Mouse (Mus musculus): ENCODE results near the gene Coil. TPM values are rescaled to one million over a fixed set of nuclear protein-coding genes. Genes with fewer than 3 reads are reported as not detected.

The Coil gene
- total RNA-seq, 2 experiments from 2014 or later = 4.1 to 4.2 TPM

DNA sequence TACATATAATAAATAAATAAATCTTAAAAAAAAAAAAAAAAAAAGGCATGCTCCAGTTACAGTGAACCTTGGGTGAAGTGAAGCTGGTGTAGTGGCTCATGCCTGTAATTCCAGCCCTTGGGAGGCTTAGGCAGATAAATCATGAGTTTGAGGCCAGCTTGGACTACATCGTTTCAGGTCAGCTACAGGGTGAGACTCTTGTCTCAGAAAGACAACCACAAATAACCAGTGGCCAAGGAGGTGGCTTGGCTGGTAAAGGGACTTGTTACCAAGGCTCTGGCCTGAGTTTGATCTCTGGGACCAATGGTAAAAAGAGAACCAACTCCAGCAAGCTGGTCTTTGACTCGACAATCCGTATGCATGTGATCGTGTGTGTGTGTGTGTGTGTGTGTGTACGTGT is 32.0 kb downstream of the Coil start:
- no peak for DNase-seq
- intact Hi-C loops (cut with DNase I; ENCODE audit: low total_unique reads) = no loop called here

DNA sequence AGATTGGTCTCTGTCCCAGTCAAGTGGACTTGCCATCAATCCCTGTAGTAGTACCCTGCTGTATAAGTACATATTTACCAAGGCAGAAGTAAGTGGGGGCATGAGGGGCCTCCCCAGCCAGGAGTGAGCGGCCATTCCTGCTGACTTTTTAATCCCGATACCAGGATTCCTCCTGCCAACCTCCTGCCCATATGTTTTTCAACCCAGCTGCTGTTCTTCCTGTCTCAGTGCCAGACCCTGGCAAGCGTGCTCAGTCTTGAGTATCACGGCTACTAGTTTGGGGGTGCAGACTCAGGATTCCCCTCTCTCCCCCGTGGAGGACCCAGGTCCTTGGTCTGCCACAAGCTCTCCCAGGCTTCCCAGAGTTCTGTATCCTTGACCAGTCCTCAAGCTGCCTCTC is 32.6 kb downstream of the Coil start:
- no peak for DNase-seq
- intact Hi-C loops (cut with DNase I; ENCODE audit: low total_unique reads) = no loop called here

DNA sequence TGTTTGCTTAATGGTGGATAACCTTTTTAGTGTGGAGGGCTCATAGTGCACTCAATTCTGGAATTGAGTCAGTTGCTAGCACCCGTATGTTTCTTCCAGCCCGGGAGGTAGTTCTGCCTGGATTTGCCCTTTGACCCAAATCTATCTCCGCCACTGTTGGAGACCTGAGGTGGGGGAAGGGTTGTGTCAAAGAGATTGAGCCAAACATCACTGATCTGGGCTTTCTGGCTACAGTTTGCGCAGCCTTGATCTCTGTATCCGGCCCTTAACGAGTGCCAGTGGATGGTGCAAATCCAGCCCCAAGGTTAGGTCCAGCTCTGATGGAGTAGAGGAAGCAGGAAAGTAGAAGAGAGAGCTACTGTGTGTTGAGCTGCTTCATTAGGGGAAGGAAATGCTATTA is 33.0 kb downstream of the Coil start:
- no peak for DNase-seq
- intact Hi-C loops (cut with DNase I; ENCODE audit: low total_unique reads) = no loop called here

DNA sequence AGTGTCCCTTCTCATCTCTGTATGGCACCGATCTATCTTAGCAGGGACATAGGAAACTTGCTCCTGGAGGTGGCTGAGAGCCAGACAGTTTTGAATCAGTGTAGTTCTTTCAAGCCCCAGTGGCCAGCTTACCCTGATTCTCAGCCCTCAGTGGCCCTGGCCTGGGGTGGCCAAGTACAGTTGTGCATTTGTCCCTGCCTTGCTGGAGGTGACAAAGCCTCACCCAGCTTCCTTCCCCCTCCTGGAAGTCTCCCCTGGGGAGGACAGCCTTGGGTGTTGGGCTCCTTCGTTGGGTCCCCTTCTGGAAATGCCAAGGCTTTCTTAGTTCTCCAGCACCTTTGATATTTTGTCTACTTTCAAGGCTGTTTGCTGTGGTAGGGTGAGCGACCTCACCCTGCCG is 33.7 kb downstream of the Coil start:
- intact Hi-C loops (cut with DNase I; ENCODE audit: low total_unique reads) = no loop called here
- no peak for DNase-seq

DNA sequence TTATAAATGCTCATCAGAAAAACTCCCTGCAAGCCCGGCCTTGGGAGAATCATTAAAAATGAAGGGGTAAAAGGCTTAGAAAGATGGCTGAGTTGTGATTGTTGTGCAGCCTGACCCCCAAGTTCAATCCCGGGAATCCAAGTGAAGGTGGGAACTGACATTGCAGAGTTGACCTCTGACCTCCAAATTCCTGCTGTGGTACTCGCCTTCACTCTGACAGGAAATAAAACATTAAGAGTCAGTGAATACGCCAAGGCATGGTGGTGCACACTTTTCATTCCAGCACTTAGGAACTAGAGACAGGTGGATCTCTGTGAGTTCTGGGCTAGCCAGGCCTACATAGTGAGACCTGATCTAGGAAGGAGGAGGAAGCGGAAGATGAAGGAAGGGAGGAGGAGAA is 35.4 kb downstream of the Coil start:
- intact Hi-C loops (cut with DNase I; ENCODE audit: low total_unique reads) = no loop called here

DNA sequence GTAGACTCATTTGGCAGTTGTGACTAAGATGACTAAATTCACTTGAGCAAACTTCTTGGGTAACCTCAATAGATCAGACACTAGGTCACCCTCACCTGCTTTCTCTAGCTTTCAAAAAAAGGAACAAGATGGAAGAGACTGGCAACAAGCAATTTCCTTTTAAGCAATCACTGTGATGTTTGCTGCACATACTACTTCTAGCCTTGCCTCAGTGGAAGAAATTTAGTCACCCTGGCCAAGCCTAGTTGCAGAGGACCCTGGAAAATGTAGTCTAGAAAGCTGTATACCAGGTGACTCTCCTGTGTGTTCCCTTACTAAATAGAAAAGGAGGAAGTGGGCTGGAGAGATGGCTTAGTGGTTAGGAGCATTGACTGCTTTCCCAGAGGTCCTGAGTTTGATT is 36.4 kb downstream of the Coil start:
- DNase-seq = no peak
- intact Hi-C loops (cut with DNase I; ENCODE audit: low total_unique reads) = no loop called here

More for the DNA sequence above, 35.4 kb downstream of the Coil start:
- no peak for DNase-seq

DNA sequence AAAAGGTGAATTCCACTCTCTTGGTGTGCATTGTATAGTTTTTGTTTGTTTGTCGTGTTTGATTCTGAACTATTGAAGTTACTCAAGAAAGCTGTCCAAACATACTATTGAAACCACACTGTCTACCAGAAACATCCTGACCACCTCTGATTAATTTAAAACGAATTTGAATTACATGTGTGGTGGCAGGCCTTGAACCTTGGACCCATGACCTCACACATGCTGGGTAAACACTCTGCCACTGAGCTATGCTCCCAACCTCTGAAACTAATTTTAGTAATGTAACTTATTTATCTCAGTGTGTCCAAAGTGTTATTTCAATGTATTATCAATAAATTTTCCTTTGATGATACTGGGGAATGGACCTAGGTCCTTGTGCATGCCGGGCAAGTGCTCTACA is 37.5 kb downstream of the Coil start:
- DNase-seq = no peak
- intact Hi-C loops (cut with DNase I; ENCODE audit: low total_unique reads) = no loop called here

DNA sequence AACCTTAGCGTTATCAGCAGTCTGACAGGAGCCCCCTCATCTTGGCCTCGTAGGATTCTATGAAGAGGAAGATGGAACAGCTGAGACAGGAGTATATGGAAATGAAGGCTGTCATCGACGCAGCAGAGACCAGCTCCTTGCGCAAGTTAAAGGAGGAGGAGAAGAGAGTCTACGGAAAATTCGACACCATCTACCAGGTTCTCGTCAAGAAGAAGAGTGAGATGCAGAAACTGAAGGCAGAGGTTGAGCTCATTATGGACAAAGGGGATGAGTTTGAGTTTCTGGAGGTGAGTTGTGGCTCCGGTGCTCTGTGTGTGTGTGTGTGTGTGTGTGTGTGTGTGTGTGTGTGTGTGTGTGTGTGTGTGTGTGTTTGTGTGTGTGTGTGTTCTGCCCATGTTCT is 39.0 kb downstream of the Coil start:
- intact Hi-C loops (cut with DNase I; ENCODE audit: low total_unique reads) = no loop called here
- no peak for DNase-seq

DNA sequence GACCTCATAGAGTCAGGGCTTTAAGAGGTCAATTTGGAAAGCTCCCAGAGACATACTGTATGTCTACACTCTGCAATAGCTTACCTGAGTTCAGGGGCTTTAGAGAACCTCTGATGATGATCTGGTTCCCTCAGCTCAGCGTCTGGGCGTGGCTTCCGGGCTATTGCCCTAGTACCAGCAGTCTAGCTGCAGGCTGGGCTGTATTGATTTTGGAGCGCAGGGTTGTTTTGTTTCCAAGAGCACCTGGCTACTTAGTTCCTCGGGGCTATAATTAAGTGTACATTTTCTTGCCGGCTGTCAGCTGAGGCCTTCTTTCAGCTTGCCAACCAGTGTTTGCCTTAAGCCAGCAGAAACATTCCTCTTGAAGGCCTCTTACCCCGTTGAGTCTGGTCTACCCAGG is 39.4 kb downstream of the Coil start:
- DNase-seq = no peak
- intact Hi-C loops (cut with DNase I; ENCODE audit: low total_unique reads) = no loop called here

DNA sequence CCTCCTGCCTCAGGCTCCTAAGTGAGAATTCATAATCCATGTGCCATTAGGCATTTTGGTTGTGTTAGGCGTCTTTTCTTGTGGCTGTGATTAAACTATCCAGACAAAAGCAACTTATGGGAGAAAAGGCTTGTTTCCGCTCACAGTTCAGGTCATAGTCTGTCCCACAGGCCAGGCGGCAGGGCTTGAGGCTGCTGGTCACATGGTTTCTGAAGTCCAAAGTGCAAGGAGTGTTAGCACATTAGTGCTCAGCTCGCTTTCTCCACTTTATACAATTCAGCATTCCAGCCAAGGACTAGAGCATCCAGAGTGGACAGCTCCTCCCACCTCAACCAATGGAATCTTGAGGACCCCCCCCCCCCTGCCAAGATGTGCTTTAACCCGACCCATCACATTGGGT is 42.2 kb downstream of the Coil start:
- DNase-seq = no peak
- intact Hi-C loops (cut with DNase I; ENCODE audit: low total_unique reads) = no loop called here

DNA sequence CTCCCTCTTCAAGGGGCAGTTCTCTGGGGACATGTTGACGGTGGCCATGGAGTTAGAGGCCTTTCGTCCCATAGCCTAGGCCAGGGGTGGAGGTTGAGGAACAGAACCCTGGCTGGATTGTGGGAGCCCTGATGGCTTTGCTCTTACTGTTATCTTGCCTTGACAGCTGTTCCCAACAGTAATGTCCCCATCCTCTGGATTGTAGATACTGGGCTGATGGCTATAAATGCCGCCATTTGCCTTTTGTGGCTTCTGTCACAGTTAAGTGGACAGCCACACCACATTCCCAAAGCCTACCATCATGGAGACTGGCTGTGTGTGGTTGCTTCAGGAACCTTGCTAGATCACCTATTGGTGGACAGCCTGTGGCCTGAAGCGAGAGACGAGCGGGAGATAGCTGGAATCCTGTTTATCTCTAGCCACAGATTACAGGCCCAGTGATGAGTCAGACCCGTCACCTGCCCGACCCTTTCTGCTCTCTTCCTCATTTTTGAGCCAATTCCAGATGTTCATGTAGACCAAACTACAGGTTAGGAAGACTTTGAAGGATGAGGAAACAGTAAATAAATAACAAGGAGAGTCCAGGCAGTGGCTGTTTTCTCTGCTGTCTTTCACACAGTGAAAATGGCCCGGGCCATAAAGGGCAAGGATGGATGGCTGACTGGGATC is 47.6 kb downstream of the Coil start:
- intact Hi-C loops (cut with DNase I; ENCODE audit: low total_unique reads) = no loop called here
- DNase-seq = no peak

DNA sequence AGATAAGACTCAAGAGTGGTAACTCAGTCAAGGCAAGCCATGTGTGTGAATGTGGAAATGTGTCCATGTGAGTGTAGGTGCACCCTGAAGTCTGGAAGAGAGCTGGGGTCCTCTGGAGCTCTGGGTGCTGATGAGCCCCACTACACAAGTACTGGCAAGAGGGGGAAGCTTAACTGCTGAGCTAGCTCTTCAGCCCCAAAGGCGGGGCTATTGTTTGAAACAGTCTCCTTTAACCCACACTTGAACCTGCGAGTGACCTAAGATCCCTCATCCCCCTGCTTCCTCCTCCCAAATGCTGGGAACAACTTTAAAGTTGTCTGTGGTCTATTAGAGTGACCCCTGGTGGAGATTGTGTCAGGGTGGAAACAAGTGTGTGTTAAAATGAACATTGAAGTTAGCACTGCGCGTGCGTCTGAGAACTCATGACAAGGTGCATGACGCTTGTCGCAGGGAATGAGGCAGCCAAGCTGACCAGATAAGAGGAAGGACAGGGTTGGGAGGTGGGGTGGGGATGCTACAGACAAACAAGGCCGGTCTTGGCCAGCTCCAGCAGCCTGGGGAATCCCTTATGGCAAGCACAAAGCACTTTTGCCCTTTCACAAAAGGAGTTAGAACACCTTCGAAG is 50.7 kb downstream of the Coil start:
- no peak for DNase-seq
- intact Hi-C loops (cut with DNase I; ENCODE audit: low total_unique reads) = no loop called here

DNA sequence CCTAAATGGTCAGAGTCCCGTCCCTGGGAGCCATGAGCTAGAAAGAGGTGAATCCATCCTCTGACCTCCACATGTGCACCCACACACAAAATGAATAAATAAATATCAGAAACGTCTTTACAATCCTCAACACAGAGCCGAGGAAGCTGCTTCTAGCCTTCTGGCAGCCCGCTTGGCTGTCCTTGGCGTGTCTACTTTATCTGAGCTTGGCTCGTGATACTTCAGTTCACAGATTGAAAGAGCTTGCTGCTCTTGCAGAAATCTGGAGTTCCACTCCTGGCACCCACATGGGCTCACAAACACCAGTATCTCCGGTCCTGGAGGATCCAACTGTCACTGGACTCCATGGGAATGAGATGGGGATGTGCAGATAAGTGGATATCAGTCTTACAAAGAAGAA is 51.6 kb downstream of the Coil start:
- no peak for DNase-seq
- intact Hi-C loops (cut with DNase I; ENCODE audit: low total_unique reads) = no loop called here

DNA sequence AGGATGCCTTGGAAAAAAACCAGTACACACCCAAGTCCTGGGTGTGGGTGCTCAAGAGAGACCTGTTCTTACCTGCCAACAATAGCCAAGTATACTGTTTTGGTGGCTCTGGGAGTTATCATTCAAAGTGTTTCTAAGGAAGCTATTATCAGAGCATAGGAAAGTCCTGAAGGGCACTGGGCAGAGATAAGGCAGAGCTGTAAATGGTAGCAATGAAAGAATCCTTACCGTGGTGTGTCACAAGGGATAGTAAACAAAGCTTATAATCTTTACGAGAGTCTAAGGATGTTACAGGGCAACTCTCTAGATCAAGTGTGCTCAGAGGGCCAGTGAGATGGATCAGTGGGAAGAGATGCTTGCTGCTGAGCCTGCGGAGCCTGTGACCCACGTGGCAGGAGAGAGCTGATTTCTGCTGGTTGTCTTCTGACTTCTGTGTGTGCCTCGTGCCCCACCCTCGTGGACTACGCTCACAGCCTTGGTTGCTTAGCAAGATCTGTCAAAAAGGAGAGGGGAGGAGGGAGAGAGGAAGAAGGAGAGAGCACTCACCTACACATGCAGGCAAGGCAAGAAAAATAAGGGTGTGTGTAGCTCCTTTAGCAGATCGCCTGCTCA is 52.2 kb downstream of the Coil start:
- intact Hi-C loops (cut with DNase I; ENCODE audit: low total_unique reads) = no loop called here
- DNase-seq = no peak

DNA sequence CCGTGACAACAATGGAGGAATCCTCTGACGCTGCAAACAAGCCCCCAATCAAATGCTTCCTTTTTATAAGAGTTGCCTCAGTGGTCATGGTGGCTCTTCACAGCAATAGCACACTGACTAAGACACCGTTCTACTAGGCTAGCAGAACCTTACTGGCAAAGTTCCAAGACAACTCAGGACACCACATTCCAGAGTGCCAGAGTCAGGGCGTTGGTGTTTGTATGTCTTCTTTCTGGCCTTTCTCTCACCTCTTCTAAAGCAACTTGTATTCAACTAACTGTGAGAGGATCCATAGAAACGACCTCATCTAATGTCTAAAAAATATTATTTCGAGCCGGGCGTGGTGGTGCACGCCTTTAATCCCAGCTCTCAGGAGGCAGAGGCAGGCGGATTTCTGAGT is 53.4 kb downstream of the Coil start:
- intact Hi-C loops (cut with DNase I; ENCODE audit: low total_unique reads) = no loop called here
- DNase-seq = no peak

DNA sequence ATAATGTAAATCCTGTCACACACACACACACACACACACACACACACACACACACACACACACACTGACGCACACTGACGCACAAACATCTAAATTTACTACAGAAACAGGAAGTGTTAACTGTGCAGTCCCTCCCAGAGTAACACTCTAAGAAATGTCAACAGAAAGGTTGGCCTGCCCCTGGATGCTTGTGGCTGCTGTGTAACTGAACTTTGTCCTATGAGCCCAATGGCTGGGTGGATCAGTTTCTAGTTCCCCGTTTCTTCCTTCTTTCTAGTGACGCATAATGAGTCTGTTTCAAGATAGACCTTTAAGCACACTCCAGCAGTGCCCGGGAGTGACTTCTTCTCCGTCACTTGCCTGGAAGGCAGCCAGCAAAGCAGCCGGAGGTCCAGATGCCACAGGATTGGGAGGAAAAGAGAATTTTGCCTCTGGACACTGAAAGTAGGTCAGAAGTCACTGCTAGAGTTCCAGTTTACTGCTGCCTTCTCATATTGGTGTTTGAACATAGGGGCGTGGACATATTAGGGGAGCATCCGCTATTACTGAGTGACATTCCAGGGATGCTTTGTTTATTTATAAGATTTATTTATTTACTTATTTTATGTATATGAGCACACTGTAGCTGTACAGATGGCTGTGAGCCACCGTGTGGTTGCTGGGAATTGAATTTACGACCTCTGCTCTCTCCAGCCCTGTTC is 54.3 kb downstream of the Coil start:
- DNase-seq = peak; percentile 79
- intact Hi-C loops (cut with DNase I; ENCODE audit: low total_unique reads) = no loop called here

DNA sequence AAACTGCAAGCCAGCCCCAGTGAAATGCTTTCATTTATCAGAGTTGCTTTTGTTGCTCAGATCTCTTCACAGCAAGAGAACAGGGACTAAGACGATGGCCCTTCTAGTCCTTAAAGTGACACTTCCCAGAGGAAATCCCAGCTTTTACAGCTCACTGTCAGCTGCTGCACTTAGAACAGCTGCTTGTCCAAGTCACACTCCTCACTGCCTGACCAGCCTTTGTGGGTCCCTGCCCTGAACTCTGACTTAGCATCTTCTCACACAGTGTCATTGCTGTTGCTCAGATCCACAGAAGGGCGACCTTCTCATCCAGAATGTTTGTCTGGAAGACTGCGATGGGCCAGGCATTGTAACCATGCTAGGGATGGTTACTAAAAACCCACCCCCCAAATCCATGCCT is 55.6 kb downstream of the Coil start:
- no peak for DNase-seq
- intact Hi-C loops (cut with DNase I; ENCODE audit: low total_unique reads) = no loop called here

DNA sequence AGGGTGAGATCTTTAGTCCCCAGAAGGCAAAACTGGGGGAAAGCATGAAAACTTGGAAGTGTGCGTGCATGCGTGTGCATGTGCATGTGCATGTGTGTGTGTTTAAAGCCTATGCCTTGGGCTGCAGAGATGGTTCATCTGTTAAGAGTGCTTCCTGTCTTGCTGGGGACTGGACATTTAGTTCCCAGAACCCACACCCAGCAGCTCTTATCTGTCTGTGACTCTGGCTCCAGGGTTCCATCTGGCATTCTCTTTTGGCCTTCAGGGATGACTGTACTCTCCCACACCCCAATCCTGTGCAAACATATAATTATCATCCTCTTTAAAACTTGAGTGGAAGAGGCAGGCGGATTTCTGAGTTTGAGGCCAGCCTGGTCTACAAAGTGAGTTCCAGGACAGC is 56.1 kb downstream of the Coil start:
- no peak for DNase-seq
- intact Hi-C loops (cut with DNase I; ENCODE audit: low total_unique reads) = no loop called here

DNA sequence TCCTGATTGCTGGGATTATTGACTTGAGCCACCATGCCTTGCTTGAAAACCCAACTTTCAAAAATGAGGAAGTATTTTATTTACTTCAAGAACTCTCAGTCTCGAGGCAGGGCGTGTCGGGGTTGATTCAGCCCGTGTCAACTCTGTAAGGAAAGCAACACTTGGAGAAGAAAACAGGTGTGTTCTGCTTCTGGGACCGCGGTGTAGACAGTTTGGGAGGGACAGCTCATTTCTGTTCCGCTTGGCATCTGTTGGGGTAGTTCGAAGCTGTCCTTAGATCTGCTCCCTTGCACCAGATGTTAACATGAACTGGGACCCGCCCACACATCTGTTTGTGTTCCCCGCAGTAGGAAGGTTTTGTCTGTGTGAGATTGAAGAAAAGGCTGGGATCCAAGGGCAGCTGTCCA is 57.9 kb downstream of the Coil start:
- DNase-seq = peak; percentile 11
- intact Hi-C loops (cut with DNase I; ENCODE audit: low total_unique reads) = no loop called here

DNA sequence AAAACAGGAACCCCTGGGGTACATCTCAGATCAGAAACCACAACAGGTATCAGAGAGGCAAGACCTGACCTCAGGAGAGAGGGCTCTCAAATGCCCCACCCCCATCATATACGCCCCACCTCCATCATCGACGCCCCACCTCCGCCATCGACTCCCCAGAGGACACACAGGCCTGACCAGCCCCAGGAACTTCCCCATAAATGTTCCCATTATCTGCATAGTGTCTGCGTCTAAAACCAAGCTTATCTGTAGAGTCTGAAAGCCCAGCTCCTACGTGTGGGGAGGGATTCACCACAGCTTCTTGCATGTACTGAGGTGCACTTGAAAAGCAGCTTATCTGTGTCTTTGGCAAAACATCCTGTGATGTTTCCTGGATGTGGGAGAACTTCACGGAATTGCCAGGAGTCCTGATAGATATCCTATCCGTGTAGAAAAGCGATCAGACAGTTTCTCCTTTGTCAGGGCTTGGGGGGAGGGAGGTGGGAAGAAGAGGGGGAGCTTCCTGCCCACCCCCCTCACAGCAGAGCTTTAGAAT is 58.9 kb downstream of the Coil start:
- DNase-seq = peak; percentile 12
- intact Hi-C loops (cut with DNase I; ENCODE audit: low total_unique reads) = no loop called here

DNA sequence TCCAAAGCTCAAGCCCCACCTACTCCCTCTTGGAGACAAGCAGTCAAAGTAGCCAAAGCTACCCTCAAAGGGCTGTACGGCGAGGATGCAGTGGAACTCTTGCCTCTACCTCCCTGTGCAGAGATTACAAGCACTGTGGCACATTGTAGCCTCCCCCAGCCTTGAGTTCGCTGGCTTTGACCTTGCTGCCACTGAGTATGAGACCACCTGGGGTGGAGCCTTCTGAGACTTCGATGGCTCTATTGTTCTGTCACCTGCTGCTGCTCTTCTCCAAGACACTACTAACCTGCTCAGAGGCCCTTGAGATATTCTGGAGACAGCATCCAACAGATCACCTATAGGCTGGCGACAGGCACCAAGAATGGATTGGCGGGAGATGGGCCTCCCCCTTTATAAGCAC is 60.5 kb downstream of the Coil start:
- intact Hi-C loops (cut with DNase I; ENCODE audit: low total_unique reads) = no loop called here
- no peak for DNase-seq

All from gastrocnemius, postnatal 14 days (tissue).